Comparison of ENCODE assay signal across 10 mouse cellular contexts in the genomic region with DNA sequence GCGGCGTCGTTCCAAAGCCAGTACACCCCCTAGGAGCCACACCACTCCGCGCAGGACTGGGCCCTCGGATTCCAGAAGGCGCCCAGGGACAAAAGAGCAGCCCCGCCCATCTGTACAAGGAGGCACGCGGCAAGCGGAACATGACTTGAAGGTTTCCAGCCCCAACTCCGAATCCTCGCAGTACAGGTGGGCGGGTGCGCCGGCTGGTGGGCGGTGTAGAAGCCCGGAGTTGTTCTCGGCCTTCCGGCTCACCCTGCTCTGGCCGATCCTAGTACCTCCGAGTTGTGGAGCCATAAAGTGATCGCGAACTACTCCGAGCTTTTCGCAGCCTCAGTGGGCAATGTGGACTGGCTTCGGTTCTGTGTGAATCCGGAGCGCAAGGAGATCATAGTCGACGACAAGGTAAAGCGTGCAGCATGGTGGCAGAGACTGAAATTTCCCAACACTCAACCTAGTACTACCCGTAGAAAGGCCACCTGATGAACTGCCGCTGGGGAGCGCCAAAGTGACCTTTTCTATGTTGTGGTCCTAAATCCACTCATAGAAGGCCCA. TPM values are rescaled to one million over a fixed set of nuclear protein-coding genes. Genes with fewer than 3 reads are reported as not detected.
DNase-seq lines count a peak whose midpoint lies in the region; ATAC-seq and TF ChIP-seq lines count a peak whose summit lies in the region.
"Had no signal": no experiment of that assay in that cellular context is flagged by ENCODE, and none has a peak within 500 bp of the region (broad histone marks: within the 10 kb centered on the region; RNA-seq: fewer than 3 reads in every experiment).

No protein-coding gene starts in this region.

- H3K27ac ChIP-seq in forebrain, embryonic 13.5 days = no peak overlapping the region
- no peak overlapping the region for H3K27ac ChIP-seq in hindbrain, postnatal 0 days
- no peak overlapping the region for H3K27ac ChIP-seq in midbrain, embryonic 15.5 days

- H3K27me3 ChIP-seq in forebrain, embryonic 13.5 days = peaks cover 63% of the 10 kb centered on the region
- H3K27me3 ChIP-seq in hindbrain, postnatal 0 days (ENCODE audit: insufficient read depth, low read length) = peaks cover 44% of the 10 kb centered on the region
- peaks cover 54% of the 10 kb centered on the region for H3K27me3 ChIP-seq in midbrain, embryonic 15.5 days (replicated peaks)

- intact Hi-C loops in left cerebral cortex, postnatal 4 days (cut with DNase I) = no loop called here

- H3K36me3 ChIP-seq in forebrain, embryonic 13.5 days (ENCODE audit: poor library complexity, severe bottlenecking) = no peaks in the 10 kb centered on the region
- 0 out of 2 replicates have a peak, but pooled peaks cover 3% of the 10 kb centered on the region for H3K36me3 ChIP-seq in hindbrain, postnatal 0 days (ENCODE audit: insufficient read depth, low read length)
- H3K36me3 ChIP-seq in midbrain, embryonic 15.5 days (replicated peaks) = no peaks in the 10 kb centered on the region

- 0 out of 2 replicates have a peak, but pooled peaks have one; percentile 9 for TF ChIP-seq CTCF in hindbrain, postnatal 0 days (IDR thresholded peaks at IDR 0.05; ENCODE audit: low read depth)

- under 1% methylated on average over 35 of the region's 35 CpGs for WGBS in forebrain, embryonic 13.5 days
- WGBS in hindbrain, postnatal 0 days = 4% methylated on average over 35 of the region's 35 CpGs
- WGBS in midbrain, embryonic 15.5 days = 2% methylated on average over 35 of the region's 35 CpGs

- DNase-seq in left cerebral cortex, postnatal 4 days = peak; percentile 10
- DNase-seq in left cerebral cortex, adult 11 months (ENCODE audit: low spot score) = no peak
- DNase-seq in hindbrain, postnatal 0 days (ENCODE audit: low spot score) = peak; percentile 15
- DNase-seq in liver (peak; percentile 24), MN1 (ENCODE audit: low spot score) (no peak)
- peak; percentile 22 for DNase-seq in yolk sac, embryonic 10.5 days (ENCODE audit: low spot score)

- peak overlapping the region; percentile 28 for H3K4me3 ChIP-seq in forebrain, embryonic 13.5 days
- peak overlapping the region; percentile 16 for H3K4me3 ChIP-seq in hindbrain, postnatal 0 days (ENCODE audit: low read length)
- H3K4me3 ChIP-seq in midbrain, embryonic 15.5 days = peak overlapping the region; percentile 9; the same call in 1 of the 2 replicates

- ATAC-seq in forebrain, embryonic 13.5 days = peak; percentile 43; the same call in 1 of the 2 replicates
- 0 out of 2 replicates have a peak, but pooled peaks have one; percentile 33 for ATAC-seq in hindbrain, postnatal 0 days
- no peak for ATAC-seq in midbrain, embryonic 15.5 days (replicated peaks)

- H3K4me2 ChIP-seq in forebrain, embryonic 13.5 days = peak overlapping the region; percentile 60
- H3K4me2 ChIP-seq in hindbrain, postnatal 0 days (ENCODE audit: low read depth, low read length) = peak overlapping the region; percentile 46
- peak overlapping the region; percentile 38 for H3K4me2 ChIP-seq in midbrain, embryonic 15.5 days

- no peaks in the 10 kb centered on the region for H3K9me3 ChIP-seq in forebrain, embryonic 13.5 days (replicated peaks)
- no peaks in the 10 kb centered on the region for H3K9me3 ChIP-seq in hindbrain, postnatal 0 days (ENCODE audit: low read length)
- H3K9me3 ChIP-seq in midbrain, embryonic 15.5 days = no peaks in the 10 kb centered on the region
- H3K9me3 ChIP-seq: G1E had no signal

- peak overlapping the region; percentile 43; the same call in 1 of the 2 replicates for H3K9ac ChIP-seq in forebrain, embryonic 13.5 days
- H3K9ac ChIP-seq in hindbrain, postnatal 0 days (replicated peaks; ENCODE audit: low read length) = no peak overlapping the region; the same call in 1 of the 2 replicates
- H3K9ac ChIP-seq in midbrain, embryonic 15.5 days = no peak overlapping the region

- H3K4me1 ChIP-seq in forebrain, embryonic 13.5 days = peaks cover 15% of the 10 kb centered on the region
- H3K4me1 ChIP-seq in hindbrain, postnatal 0 days (ENCODE audit: insufficient read depth, low read length) = no peaks in the 10 kb centered on the region
- H3K4me1 ChIP-seq in midbrain, embryonic 15.5 days = peaks cover 9% of the 10 kb centered on the region

RNA-seq across cellular contexts. Expression of gene Ankrd53, which starts 0.5 kb away (rescaled TPM):
- total RNA-seq in left cerebral cortex, postnatal 4 days (2021) = not detected
- 0.13 and 0.28 TPM in 2 replicates for polyA plus RNA-seq in forebrain, embryonic 13.5 days (2015; fragmentation: Nextera tagmentation; extraction: Ambion mirVana)
- not detected in 2 replicates for total RNA-seq in hindbrain, postnatal 0 days (2014; rRNA removed)
- polyA plus RNA-seq in hindbrain, postnatal 0 days (2015; fragmentation: Nextera tagmentation; extraction: Ambion mirVana) = 0.10 TPM in 1 of 2 replicates, not detected in the other
- polyA plus RNA-seq in midbrain, embryonic 15.5 days (2015; fragmentation: Nextera tagmentation; extraction: Ambion mirVana) = 0.22 and 0.36 TPM in 2 replicates
- total RNA-seq: G1E; layer of hippocampus, postnatal 10 days had no signal
- polyA plus RNA-seq: G1E had no signal

RNA-seq across cellular contexts. Expression of gene Tex261, which starts 12.7 kb away (rescaled TPM):
- 10 to 100 TPM; 51.3 to 58.7 TPM for total RNA-seq in left cerebral cortex, postnatal 4 days (2021)
- polyA plus RNA-seq in forebrain, embryonic 13.5 days (2015; fragmentation: Nextera tagmentation; extraction: Ambion mirVana) = 66.0 and 77.5 TPM in 2 replicates
- total RNA-seq in hindbrain, postnatal 0 days (2014; rRNA removed) = 44.5 and 56.6 TPM in 2 replicates
- 78.3 and 81.1 TPM in 2 replicates for polyA plus RNA-seq in hindbrain, postnatal 0 days (2015; fragmentation: Nextera tagmentation; extraction: Ambion mirVana)
- 66.7 and 71.0 TPM in 2 replicates for polyA plus RNA-seq in midbrain, embryonic 15.5 days (2015; fragmentation: Nextera tagmentation; extraction: Ambion mirVana)

RNA-seq across cellular contexts. Expression of gene Atp6v1b1, which starts 20.2 kb away (rescaled TPM):
- 1 to 10 TPM in 1 of 2 experiments, under 1 TPM in 1; 0.68 to 1.0 TPM for total RNA-seq in left cerebral cortex, postnatal 4 days (2021)
- polyA plus RNA-seq in forebrain, embryonic 13.5 days (2015; fragmentation: Nextera tagmentation; extraction: Ambion mirVana) = 0.19 TPM in 1 of 2 replicates, not detected in the other
- not detected in 2 replicates for total RNA-seq in hindbrain, postnatal 0 days (2014; rRNA removed)
- polyA plus RNA-seq in hindbrain, postnatal 0 days (2015; fragmentation: Nextera tagmentation; extraction: Ambion mirVana) = not detected in 2 replicates
- not detected in 2 replicates for polyA plus RNA-seq in midbrain, embryonic 15.5 days (2015; fragmentation: Nextera tagmentation; extraction: Ambion mirVana)
- polyA plus RNA-seq: G1E had no signal

RNA-seq across cellular contexts. Expression of gene Nagk, which starts 31.8 kb away (rescaled TPM):
- total RNA-seq in left cerebral cortex, postnatal 4 days (2021) = 10 to 100 TPM; 76.7 to 83.1 TPM
- polyA plus RNA-seq in forebrain, embryonic 13.5 days (2015; fragmentation: Nextera tagmentation; extraction: Ambion mirVana) = 64.9 and 72.8 TPM in 2 replicates
- 58.1 and 70.0 TPM in 2 replicates for total RNA-seq in hindbrain, postnatal 0 days (2014; rRNA removed)
- 92.0 and 103 TPM in 2 replicates for polyA plus RNA-seq in hindbrain, postnatal 0 days (2015; fragmentation: Nextera tagmentation; extraction: Ambion mirVana)
- polyA plus RNA-seq in midbrain, embryonic 15.5 days (2015; fragmentation: Nextera tagmentation; extraction: Ambion mirVana) = 120 TPM in 2 replicates

RNA-seq across cellular contexts. Expression of gene Vax2, which starts 51.9 kb away (rescaled TPM):
- total RNA-seq in left cerebral cortex, postnatal 4 days (2021) = not detected
- polyA plus RNA-seq in forebrain, embryonic 13.5 days (2015; fragmentation: Nextera tagmentation; extraction: Ambion mirVana) = 0.19 TPM in 1 of 2 replicates, not detected in the other
- total RNA-seq in hindbrain, postnatal 0 days (2014; rRNA removed) = not detected in 2 replicates
- polyA plus RNA-seq in hindbrain, postnatal 0 days (2015; fragmentation: Nextera tagmentation; extraction: Ambion mirVana) = not detected in 2 replicates
- polyA plus RNA-seq in midbrain, embryonic 15.5 days (2015; fragmentation: Nextera tagmentation; extraction: Ambion mirVana) = 0.18 and 0.23 TPM in 2 replicates
- total RNA-seq: G1E; layer of hippocampus, postnatal 10 days had no signal
- polyA plus RNA-seq: G1E had no signal

Comparison
In these comparisons a context has a peak if more than half of its experiments do, and no peak if none do; other contexts are left out.
1. DNase-seq: peak in left cerebral cortex, postnatal 4 days (single experiment), hindbrain, postnatal 0 days (single experiment), liver (single experiment) and yolk sac, embryonic 10.5 days (single experiment); none in left cerebral cortex, adult 11 months (single experiment) and MN1 (single experiment).
2. Peak in every context shown above with its lines, with median percentiles within 50 percentile points of each other: H3K4me2 ChIP-seq and H3K4me3 ChIP-seq.